Mouse (Mus musculus) adrenal gland, adult 2 months (tissue): ENCODE data around the gene Gcgr. TPM values are rescaled to one million over a fixed set of nuclear protein-coding genes. Genes with fewer than 3 reads are reported as not detected.

ENCODE experiments used
- DNase-seq: peaks from one replicate; pipeline ENCODE4 v3.0.0; 2021
- polyA plus RNA-seq: library from polyadenylated mRNA; depleted of rRNA; stranded (reverse); fragments of >200 nt; gene quantifications from 2 replicates; pipeline ENCODE4 v1.2.3, GENCODE M21; 2012; rRNA removed
- total RNA-seq, 2 experiments: library from RNA; stranded (reverse); gene quantifications; 2 replicates each; pipeline ENCODE4 v1.2.3; 2021

Gcgr gene
- total and polyA plus RNA-seq, 3 experiments, result 1.5 to 2.1 (median 1.7) TPM

GRCm38 (mm10) chr11:120588531-120588930 lies 58.0 kb downstream of the Gcgr start:
- DNase-seq, result no peak

Other genes starting within 250 kb of the Gcgr start
Only the 30 nearest of the 31 such genes appear.
- gene Actg1, start 182.2 kb upstream of the Gcgr start, total RNA-seq, result 1,000 to 10,000 TPM in 1 of 2 experiments, 100 to 1,000 TPM in 1; 913 to 1,618 TPM
- 531 and 632 TPM in 2 replicates for gene Actg1, start 182.2 kb upstream of the Gcgr start, polyA plus RNA-seq
- gene Fscn2, start 169.2 kb upstream of the Gcgr start, total RNA-seq, result under 1 TPM; 0.17 to 0.58 TPM
- 0.16 and 0.22 TPM in 2 replicates for gene Fscn2, start 169.2 kb upstream of the Gcgr start, polyA plus RNA-seq
- gene Faap100, start 151.9 kb upstream of the Gcgr start, total RNA-seq, result 10 to 100 TPM; 17.6 to 24.1 TPM
- 192 and 223 TPM in 2 replicates for gene Faap100, start 151.9 kb upstream of the Gcgr start, polyA plus RNA-seq
- 100 to 1,000 TPM in 1 of 2 experiments, 10 to 100 TPM in 1; 76.6 to 108 TPM for gene Nploc4, start 93.0 kb upstream of the Gcgr start, total RNA-seq
- 129 and 132 TPM in 2 replicates for gene Nploc4, start 93.0 kb upstream of the Gcgr start, polyA plus RNA-seq
- 1 to 10 TPM in 1 of 2 experiments, not detected in 1; 3.4 TPM for gene Tspan10, start 88.1 kb upstream of the Gcgr start, total RNA-seq
- 0.06 TPM in 1 of 2 replicates, not detected in the other for gene Tspan10, start 88.1 kb upstream of the Gcgr start, polyA plus RNA-seq
- under 1 TPM in 1 of 2 experiments, not detected in 1; 0.31 TPM for gene Pde6g, start 77.2 kb upstream of the Gcgr start, total RNA-seq
- gene Pde6g, start 77.2 kb upstream of the Gcgr start, polyA plus RNA-seq, result 0.48 and 0.49 TPM in 2 replicates
- gene Oxld1, start 72.6 kb upstream of the Gcgr start, total RNA-seq, result 10 to 100 TPM; 25.8 to 37.1 TPM
- gene Oxld1, start 72.6 kb upstream of the Gcgr start, polyA plus RNA-seq, result 48.7 and 81.2 TPM in 2 replicates
- gene Ccdc137, start 72.6 kb upstream of the Gcgr start, total RNA-seq, result 10 to 100 TPM; 24.6 to 33.0 TPM
- gene Ccdc137, start 72.6 kb upstream of the Gcgr start, polyA plus RNA-seq, result 8.3 and 12.0 TPM in 2 replicates
- 10 to 100 TPM; 21.4 to 27.2 TPM for gene Arl16, start 63.1 kb upstream of the Gcgr start, total RNA-seq
- 23.2 and 27.2 TPM in 2 replicates for gene Arl16, start 63.1 kb upstream of the Gcgr start, polyA plus RNA-seq
- 100 to 1,000 TPM; 107 to 146 TPM for gene Mrpl12, start 46.1 kb upstream of the Gcgr start, total RNA-seq
- 163 and 185 TPM in 2 replicates for gene Mrpl12, start 46.1 kb upstream of the Gcgr start, polyA plus RNA-seq
- 100 to 1,000 TPM; 103 to 116 TPM for gene Slc25a10, start 38.9 kb upstream of the Gcgr start, total RNA-seq
- gene Slc25a10, start 38.9 kb upstream of the Gcgr start, polyA plus RNA-seq, result 400 and 531 TPM in 2 replicates
- gene Mcrip1, start 19.0 kb downstream of the Gcgr start, total RNA-seq, result 10 to 100 TPM; 56.9 to 65.8 TPM
- gene Mcrip1, start 19.0 kb downstream of the Gcgr start, polyA plus RNA-seq, result 136 and 157 TPM in 2 replicates
- under 1 TPM; 0.40 to 0.79 TPM for gene Ppp1r27, start 20.4 kb downstream of the Gcgr start, total RNA-seq
- 0.83 and 1.2 TPM in 2 replicates for gene Ppp1r27, start 20.4 kb downstream of the Gcgr start, polyA plus RNA-seq
- 100 to 1,000 TPM; 462 to 524 TPM for gene P4hb, start 42.6 kb downstream of the Gcgr start, total RNA-seq
- gene P4hb, start 42.6 kb downstream of the Gcgr start, polyA plus RNA-seq, result 108 and 126 TPM in 2 replicates
- gene Arhgdia, start 50.9 kb downstream of the Gcgr start, total RNA-seq, result 100 to 1,000 TPM; 355 to 386 TPM
- 712 and 786 TPM in 2 replicates for gene Arhgdia, start 50.9 kb downstream of the Gcgr start, polyA plus RNA-seq
- 10 to 100 TPM; 85.5 to 97.9 TPM for gene Alyref, start 67.7 kb downstream of the Gcgr start, total RNA-seq
- gene Alyref, start 67.7 kb downstream of the Gcgr start, polyA plus RNA-seq, result 10.3 and 12.6 TPM in 2 replicates
- gene Anapc11, start 67.7 kb downstream of the Gcgr start, total RNA-seq, result 10 to 100 TPM; 82.8 to 85.9 TPM
- gene Anapc11, start 67.7 kb downstream of the Gcgr start, polyA plus RNA-seq, result 183 and 187 TPM in 2 replicates
- gene Npb, start 77.8 kb downstream of the Gcgr start, total RNA-seq, result under 1 TPM; 0.61 to 0.62 TPM
- 1.6 and 2.3 TPM in 2 replicates for gene Npb, start 77.8 kb downstream of the Gcgr start, polyA plus RNA-seq
- gene Pcyt2, start 87.2 kb downstream of the Gcgr start, total RNA-seq, result 100 to 1,000 TPM; 201 to 344 TPM
- gene Pcyt2, start 87.2 kb downstream of the Gcgr start, polyA plus RNA-seq, result 460 and 610 TPM in 2 replicates
- gene Sirt7, start 94.5 kb downstream of the Gcgr start, total RNA-seq, result 10 to 100 TPM; 54.2 to 69.5 TPM
- gene Sirt7, start 94.5 kb downstream of the Gcgr start, polyA plus RNA-seq, result 109 and 128 TPM in 2 replicates
- gene Mafg, start 102.9 kb downstream of the Gcgr start, total RNA-seq, result 10 to 100 TPM; 48.1 to 60.7 TPM
- gene Mafg, start 102.9 kb downstream of the Gcgr start, polyA plus RNA-seq, result 54.3 and 66.9 TPM in 2 replicates
- gene Pycr1, start 113.1 kb downstream of the Gcgr start, total RNA-seq, result 1 to 10 TPM; 1.0 to 1.9 TPM
- 3.5 and 3.6 TPM in 2 replicates for gene Pycr1, start 113.1 kb downstream of the Gcgr start, polyA plus RNA-seq
- 1 to 10 TPM in 1 of 2 experiments, not detected in 1; 1.0 TPM for gene Myadml2, start 117.5 kb downstream of the Gcgr start, total RNA-seq
- gene Myadml2, start 117.5 kb downstream of the Gcgr start, polyA plus RNA-seq, result 0.11 and 0.59 TPM in 2 replicates
- 1 to 10 TPM; 2.8 to 8.1 TPM for gene Notum, start 130.5 kb downstream of the Gcgr start, total RNA-seq
- gene Notum, start 130.5 kb downstream of the Gcgr start, polyA plus RNA-seq, result 7.4 and 9.3 TPM in 2 replicates
- 10 to 100 TPM; 74.9 to 84.1 TPM for gene Aspscr1, start 142.3 kb downstream of the Gcgr start, total RNA-seq
- gene Aspscr1, start 142.3 kb downstream of the Gcgr start, polyA plus RNA-seq, result 124 and 125 TPM in 2 replicates
- gene Cenpx, start 183.0 kb downstream of the Gcgr start, total RNA-seq, result 10 to 100 TPM; 54.0 to 63.5 TPM
- gene Cenpx, start 183.0 kb downstream of the Gcgr start, polyA plus RNA-seq, result 86.0 and 90.2 TPM in 2 replicates
- gene Lrrc45, start 183.2 kb downstream of the Gcgr start, total RNA-seq, result 10 to 100 TPM; 21.9 to 25.3 TPM
- gene Lrrc45, start 183.2 kb downstream of the Gcgr start, polyA plus RNA-seq, result 34.2 and 40.1 TPM in 2 replicates
- gene Rac3, start 190.8 kb downstream of the Gcgr start, total RNA-seq, result 10 to 100 TPM; 13.7 to 15.9 TPM
- 21.1 and 25.6 TPM in 2 replicates for gene Rac3, start 190.8 kb downstream of the Gcgr start, polyA plus RNA-seq
- 100 to 1,000 TPM in 1 of 2 experiments, 10 to 100 TPM in 1; 41.4 to 122 TPM for gene Dcxr, start 196.6 kb downstream of the Gcgr start, total RNA-seq
- 136 and 150 TPM in 2 replicates for gene Dcxr, start 196.6 kb downstream of the Gcgr start, polyA plus RNA-seq
- gene Cbr2, start 201.4 kb downstream of the Gcgr start, total RNA-seq, result 10 to 100 TPM in 1 of 2 experiments, 1 to 10 TPM in 1; 8.3 to 10.6 TPM
- 52.6 and 54.2 TPM in 2 replicates for gene Cbr2, start 201.4 kb downstream of the Gcgr start, polyA plus RNA-seq